In genomic region chrX:101377076-101377475, GRCm38 (mm10) we compare ENCODE assay signal across 16 mouse cellular contexts. TPM values are rescaled to one million over a fixed set of nuclear protein-coding genes. Genes with fewer than 3 reads are reported as not detected.
DNase-seq lines count a peak whose midpoint lies in the region; ATAC-seq and TF ChIP-seq lines count a peak whose summit lies in the region.
"Had no signal": no experiment of that assay in that cellular context is flagged by ENCODE, and none has a peak within 500 bp of the region (broad histone marks: within the 10 kb centered on the region; RNA-seq: fewer than 3 reads in every experiment).

No protein-coding gene starts in this region.

- no peak for TF ChIP-seq POLR2A in lung, adult 2 months (IDR thresholded peaks at IDR 0.05; ENCODE audit: borderline replicate concordance, extremely low read depth, low read depth, low read length)

- TF ChIP-seq CTCF in lung, adult 2 months (IDR thresholded peaks at IDR 0.05; ENCODE audit: insufficient read depth, low read length): no peak
- TF ChIP-seq CTCF in liver, embryonic 14.5 days (IDR thresholded peaks at IDR 0.05; ENCODE audit: low read depth): no peak
- no peak for TF ChIP-seq CTCF in gastrocnemius, adult 2 months (IDR thresholded peaks at IDR 0.05)

- ATAC-seq in liver, embryonic 14.5 days (ENCODE audit: insufficient read depth): peak; percentile 56
- ATAC-seq in forebrain, embryonic 11.5 days (replicated peaks; ENCODE audit: low FRiP score): no peak
- ATAC-seq: midbrain, embryonic 16.5 days had no signal

- no peak overlapping the region for H3K4me2 ChIP-seq in liver, embryonic 14.5 days (ENCODE audit: low read depth)
- no peak overlapping the region for H3K4me2 ChIP-seq in forebrain, embryonic 11.5 days (ENCODE audit: low read depth, low read length, severe bottlenecking)
- H3K4me2 ChIP-seq: heart, embryonic 13.5 days; hindbrain, embryonic 14.5 days had no signal

- H3K36me3 ChIP-seq in liver, embryonic 14.5 days (replicated peaks; ENCODE audit: control insufficient read depth, insufficient read depth, low read depth): no peaks in the 10 kb centered on the region
- H3K36me3 ChIP-seq in forebrain, embryonic 11.5 days (ENCODE audit: control insufficient read depth, insufficient read depth, low read length): no peaks in the 10 kb centered on the region
- H3K36me3 ChIP-seq: heart, embryonic 13.5 days had no signal

- H3K27ac ChIP-seq in liver, embryonic 14.5 days: no peak overlapping the region
- no peak overlapping the region for H3K27ac ChIP-seq in forebrain, embryonic 11.5 days (ENCODE audit: low read depth, low read length)
- no peak overlapping the region for H3K27ac ChIP-seq in gastrocnemius, adult 2 months
- H3K27ac ChIP-seq: heart, embryonic 13.5 days; hindbrain, embryonic 14.5 days; macrophage had no signal

- WGBS in lung, adult 2 months: 48% methylated on average over 4 of the region's 4 CpGs
- 47% methylated on average over 4 of the region's 4 CpGs for WGBS in liver, embryonic 14.5 days (ENCODE audit: insufficient replicate concordance)
- WGBS in forebrain, embryonic 11.5 days: 74% methylated on average over 4 of the region's 4 CpGs

- TF ChIP-seq EP300 in liver, embryonic 14.5 days (IDR thresholded peaks at IDR 0.05; ENCODE audit: low read depth): no peak

- no peaks in the 10 kb centered on the region for H3K4me1 ChIP-seq in lung, adult 2 months (ENCODE audit: control insufficient read depth, insufficient read depth, low read length)
- peaks cover 0 to 2% of the 10 kb centered on the region in 2 experiments; a peak in 1 of 4 replicates for H3K4me1 ChIP-seq in liver, embryonic 14.5 days (replicated peaks; ENCODE audit: control insufficient read depth in 2 of 2, insufficient read depth in 2 of 2, low read length in 1 of 2)
- H3K4me1 ChIP-seq in forebrain, embryonic 11.5 days (replicated peaks; ENCODE audit: control insufficient read depth, insufficient read depth, low read length): no peaks in the 10 kb centered on the region

- no peaks in the 10 kb centered on the region; the same call in 1 of the 2 replicates for H3K27me3 ChIP-seq in liver, embryonic 14.5 days (ENCODE audit: control insufficient read depth, insufficient read depth, low read length)
- peaks cover 5% of the 10 kb centered on the region for H3K27me3 ChIP-seq in forebrain, embryonic 11.5 days (ENCODE audit: control insufficient read depth, insufficient read depth, low read length)

- peak; percentile 3 for DNase-seq in lung, postnatal 25 days (ENCODE audit: low spot score)
- no peak for DNase-seq in lung, adult 2 months
- peak; percentile 67 for DNase-seq in kidney, postnatal 10 days
- peak in 1 of 3 experiments; percentile 7 for DNase-seq in liver, embryonic 14.5 days (ENCODE audit: low read depth in 3 of 3, low spot score in 3 of 3)
- DNase-seq in right cerebral cortex, adult 18-20 months: no peak
- DNase-seq in forebrain, embryonic 11.5 days (ENCODE audit: low spot score): no peak
- DNase-seq in heart, postnatal 25 days (ENCODE audit: low spot score): no peak
- DNase-seq in gastrocnemius, adult 2 months: no peak
- DNase-seq: adrenal gland, postnatal 10 days; cerebellum, postnatal 36 days; gastrocnemius, postnatal 36 days; left cerebral cortex, postnatal 4 days had no signal

- no peak overlapping the region for H3K9ac ChIP-seq in liver, embryonic 14.5 days (replicated peaks)
- H3K9ac ChIP-seq in forebrain, embryonic 11.5 days (ENCODE audit: low read length): no peak overlapping the region
- H3K9ac ChIP-seq: heart, embryonic 13.5 days; hindbrain, embryonic 14.5 days had no signal

- H3K9me3 ChIP-seq in liver, embryonic 14.5 days (ENCODE audit: control insufficient read depth, low read length): no peaks in the 10 kb centered on the region
- no peaks in the 10 kb centered on the region for H3K9me3 ChIP-seq in forebrain, embryonic 11.5 days (ENCODE audit: control insufficient read depth, low read length)
- H3K9me3 ChIP-seq: heart, embryonic 13.5 days had no signal

- H3K4me3 ChIP-seq in lung, adult 2 months (replicated peaks; ENCODE audit: extremely low read depth, low read depth, low read length): no peak overlapping the region
- peak overlapping the region; percentile 8 to 44; a peak in 3 of 4 replicates for H3K4me3 ChIP-seq in liver, embryonic 14.5 days (ENCODE audit: insufficient read depth in 1 of 2, low read depth in 2 of 2, low read length in 2 of 2)
- H3K4me3 ChIP-seq in forebrain, embryonic 11.5 days (ENCODE audit: low read depth, low read length): no peak overlapping the region
- H3K4me3 ChIP-seq in gastrocnemius, adult 2 months: no peak overlapping the region
- H3K4me3 ChIP-seq: heart, embryonic 13.5 days had no signal

- intact Hi-C loops in heart, postnatal 25 days (cut with DNase I): no loop called here
- intact Hi-C loops in gastrocnemius, adult 2 months (cut with DNase I): no loop called here

RNA-seq across cellular contexts. Expression of gene Gjb1, which starts 0.9 kb away (rescaled TPM):
- 6.2 and 7.2 TPM in 2 replicates for polyA plus RNA-seq in lung, adult 2 months (2012; rRNA removed)
- 42.1 and 62.5 TPM in 2 replicates for polyA plus RNA-seq in liver, embryonic 14.5 days (2012; rRNA removed)
- 52.5 and 56.6 TPM in 2 replicates for polyA plus RNA-seq in liver, embryonic 14.5 days (2014; fragmentation: Nextera tagmentation; extraction: Ambion mirVana)
- not detected in 2 replicates for polyA plus RNA-seq in forebrain, embryonic 11.5 days (2014; fragmentation: Nextera tagmentation; extraction: Ambion mirVana)
- total RNA-seq in heart, postnatal 25 days (2021): not detected
- total RNA-seq in gastrocnemius, adult 2 months (2021): under 1 TPM; 0.14 to 0.20 TPM
- polyA plus RNA-seq: macrophage had no signal

RNA-seq across cellular contexts. Expression of gene Zmym3, which starts 43.6 kb away (rescaled TPM):
- 23.6 and 32.8 TPM in 2 replicates for polyA plus RNA-seq in lung, adult 2 months (2012; rRNA removed)
- 9.6 and 11.4 TPM in 2 replicates for polyA plus RNA-seq in liver, embryonic 14.5 days (2012; rRNA removed)
- 4.3 and 4.4 TPM in 2 replicates for polyA plus RNA-seq in liver, embryonic 14.5 days (2014; fragmentation: Nextera tagmentation; extraction: Ambion mirVana)
- polyA plus RNA-seq in forebrain, embryonic 11.5 days (2014; fragmentation: Nextera tagmentation; extraction: Ambion mirVana): 24.4 and 25.6 TPM in 2 replicates
- 10 to 100 TPM; 12.9 to 18.9 TPM for total RNA-seq in heart, postnatal 25 days (2021)
- total RNA-seq in gastrocnemius, adult 2 months (2021): 10 to 100 TPM in 1 of 2 experiments, 1 to 10 TPM in 1; 9.1 to 10.7 TPM

RNA-seq across cellular contexts. Expression of gene Nono, which starts 52.0 kb away (rescaled TPM):
- polyA plus RNA-seq in lung, adult 2 months (2012; rRNA removed): 57.9 and 96.3 TPM in 2 replicates
- 78.8 and 117 TPM in 2 replicates for polyA plus RNA-seq in liver, embryonic 14.5 days (2012; rRNA removed)
- 103 and 113 TPM in 2 replicates for polyA plus RNA-seq in liver, embryonic 14.5 days (2014; fragmentation: Nextera tagmentation; extraction: Ambion mirVana)
- 671 and 672 TPM in 2 replicates for polyA plus RNA-seq in forebrain, embryonic 11.5 days (2014; fragmentation: Nextera tagmentation; extraction: Ambion mirVana)
- total RNA-seq in heart, postnatal 25 days (2021): 10 to 100 TPM; 69.3 to 75.5 TPM
- total RNA-seq in gastrocnemius, adult 2 months (2021): 10 to 100 TPM; 40.0 to 42.7 TPM

Comparison
In these comparisons a context has a peak if more than half of its experiments do, and no peak if none do; other contexts are left out.
1. DNase-seq: peak in lung, postnatal 25 days (single experiment) and kidney, postnatal 10 days (single experiment); none in lung, adult 2 months (single experiment), right cerebral cortex, adult 18-20 months (single experiment), forebrain, embryonic 11.5 days (single experiment), heart, postnatal 25 days (single experiment) and gastrocnemius, adult 2 months (single experiment).
2. H3K4me3 ChIP-seq: peak in liver, embryonic 14.5 days (2 of 2); none in lung, adult 2 months (single experiment), forebrain, embryonic 11.5 days (single experiment) and gastrocnemius, adult 2 months (single experiment).